Mouse (Mus musculus): ENCODE results near the gene Mnd1. TPM values are rescaled to one million over a fixed set of nuclear protein-coding genes. Genes with fewer than 3 reads are reported as not detected.

Gene Mnd1
- polyA plus RNA-seq, 1 experiment, result 0.51 TPM

GRCm38 (mm10) chr3:84076543-84077332 is 78.8 kb downstream of the Mnd1 start:
- no peak overlapping the region for H3K4me3 ChIP-seq (ENCODE audit: control insufficient read depth, insufficient read depth, low read length)
- DNase-seq, result no peak
- H3K4me1 ChIP-seq (replicated peaks; ENCODE audit: control insufficient read depth, insufficient read depth, low read length), result no peaks in the 10 kb centered on the region
- H3K36me3 ChIP-seq (ENCODE audit: control insufficient read depth, insufficient read depth, low read length), result no peaks in the 10 kb centered on the region
- WGBS, result 91% methylated on average over 13 of the region's 13 CpGs
- no peaks in the 10 kb centered on the region for H3K27me3 ChIP-seq (ENCODE audit: control insufficient read depth, insufficient read depth, low read length)
- no peak overlapping the region for H3K27ac ChIP-seq (ENCODE audit: control insufficient read depth, insufficient read depth, low read length)
- TF ChIP-seq CTCF (IDR thresholded peaks at IDR 0.05; ENCODE audit: borderline replicate concordance, control insufficient read depth, extremely low read depth, insufficient read depth, low read length, poor library complexity), result no peak
- TF ChIP-seq POLR2A (IDR thresholded peaks at IDR 0.05; ENCODE audit: control insufficient read depth, extremely low read depth, insufficient read depth, low read length, poor library complexity), result no peak

GRCm38 (mm10) chr3:84075516-84075915 is 80.1 kb downstream of the Mnd1 start:
- no peak for TF ChIP-seq CTCF (IDR thresholded peaks at IDR 0.05; ENCODE audit: borderline replicate concordance, control insufficient read depth, extremely low read depth, insufficient read depth, low read length, poor library complexity)
- no peak for TF ChIP-seq POLR2A (IDR thresholded peaks at IDR 0.05; ENCODE audit: control insufficient read depth, extremely low read depth, insufficient read depth, low read length, poor library complexity)
- 61% methylated on average over 4 of the region's 4 CpGs for WGBS
- Histone ChIP-seq H3K27me3 (ENCODE audit: control insufficient read depth, insufficient read depth, low read length) (no peaks in the 10 kb centered on the region), H3K4me3 (ENCODE audit: control insufficient read depth, insufficient read depth, low read length) (no peak overlapping the region), H3K4me1 (replicated peaks; ENCODE audit: control insufficient read depth, insufficient read depth, low read length) (no peaks in the 10 kb centered on the region), H3K27ac (ENCODE audit: control insufficient read depth, insufficient read depth, low read length) (no peak overlapping the region), H3K36me3 (ENCODE audit: control insufficient read depth, insufficient read depth, low read length) (no peaks in the 10 kb centered on the region)
- DNase-seq, result no peak

DNA sequence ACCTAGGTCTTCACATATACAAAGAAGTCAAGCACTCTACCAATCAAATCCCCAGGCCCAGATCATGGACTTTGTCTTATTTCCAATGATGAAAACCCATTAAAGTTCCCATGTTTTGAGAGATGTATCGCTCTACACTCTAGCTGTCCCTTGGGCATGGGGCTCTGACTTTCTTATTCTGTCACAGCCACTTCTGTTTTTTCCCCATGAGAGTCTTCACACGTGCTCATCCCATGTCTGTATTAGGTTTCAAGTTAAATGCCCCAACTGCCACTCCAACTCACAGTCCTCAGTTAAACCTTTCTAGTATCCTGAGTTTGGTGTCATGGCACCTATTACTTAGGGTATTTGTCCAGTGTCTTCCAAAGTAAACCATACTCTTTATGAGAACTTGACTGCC is 80.8 kb downstream of the Mnd1 start:
- WGBS, result 63% methylated on average over 2 of the region's 2 CpGs
- H3K4me3 ChIP-seq (ENCODE audit: control insufficient read depth, insufficient read depth, low read length), result no peak overlapping the region
- H3K27ac ChIP-seq (ENCODE audit: control insufficient read depth, insufficient read depth, low read length), result no peak overlapping the region
- no peaks in the 10 kb centered on the region for H3K36me3 ChIP-seq (ENCODE audit: control insufficient read depth, insufficient read depth, low read length)
- no peaks in the 10 kb centered on the region for H3K27me3 ChIP-seq (ENCODE audit: control insufficient read depth, insufficient read depth, low read length)
- TF ChIP-seq POLR2A (IDR thresholded peaks at IDR 0.05; ENCODE audit: control insufficient read depth, extremely low read depth, insufficient read depth, low read length, poor library complexity), result no peak
- TF ChIP-seq CTCF (IDR thresholded peaks at IDR 0.05; ENCODE audit: borderline replicate concordance, control insufficient read depth, extremely low read depth, insufficient read depth, low read length, poor library complexity), result no peak
- H3K4me1 ChIP-seq (replicated peaks; ENCODE audit: control insufficient read depth, insufficient read depth, low read length), result peaks cover 1% of the 10 kb centered on the region
- DNase-seq, result no peak

GRCm38 (mm10) chr3:84071641-84072040 is 83.9 kb downstream of the Mnd1 start:
- H3K36me3 ChIP-seq (ENCODE audit: control insufficient read depth, insufficient read depth, low read length), result no peaks in the 10 kb centered on the region
- DNase-seq, result no peak
- WGBS, result 10% methylated on average over 2 of the region's 2 CpGs
- H3K4me3 ChIP-seq (ENCODE audit: control insufficient read depth, insufficient read depth, low read length), result no peak overlapping the region
- TF ChIP-seq POLR2A (IDR thresholded peaks at IDR 0.05; ENCODE audit: control insufficient read depth, extremely low read depth, insufficient read depth, low read length, poor library complexity) (no peak), CTCF (IDR thresholded peaks at IDR 0.05; ENCODE audit: borderline replicate concordance, control insufficient read depth, extremely low read depth, insufficient read depth, low read length, poor library complexity) (no peak)
- peaks cover 9% of the 10 kb centered on the region for H3K4me1 ChIP-seq (replicated peaks; ENCODE audit: control insufficient read depth, insufficient read depth, low read length)
- no peaks in the 10 kb centered on the region for H3K27me3 ChIP-seq (ENCODE audit: control insufficient read depth, insufficient read depth, low read length)
- H3K27ac ChIP-seq (ENCODE audit: control insufficient read depth, insufficient read depth, low read length), result no peak overlapping the region

- H3K4me3 ChIP-seq (ENCODE audit: control insufficient read depth, insufficient read depth, low read length), result no peak overlapping the region
- no peak overlapping the region for H3K27ac ChIP-seq (ENCODE audit: control insufficient read depth, insufficient read depth, low read length)
- H3K36me3 ChIP-seq (ENCODE audit: control insufficient read depth, insufficient read depth, low read length), result no peaks in the 10 kb centered on the region
- no peaks in the 10 kb centered on the region for H3K27me3 ChIP-seq (ENCODE audit: control insufficient read depth, insufficient read depth, low read length)
- 94% methylated on average over 8 of the region's 8 CpGs for WGBS
- no peak for TF ChIP-seq CTCF (IDR thresholded peaks at IDR 0.05; ENCODE audit: borderline replicate concordance, control insufficient read depth, extremely low read depth, insufficient read depth, low read length, poor library complexity)
- no peak for TF ChIP-seq POLR2A (IDR thresholded peaks at IDR 0.05; ENCODE audit: control insufficient read depth, extremely low read depth, insufficient read depth, low read length, poor library complexity)
- DNase-seq, result no peak
- peaks cover 11% of the 10 kb centered on the region for H3K4me1 ChIP-seq (replicated peaks; ENCODE audit: control insufficient read depth, insufficient read depth, low read length)
Observed at GRCm38 (mm10) chr3:84070811-84071210, 84.8 kb downstream of the Mnd1 start.

DNA sequence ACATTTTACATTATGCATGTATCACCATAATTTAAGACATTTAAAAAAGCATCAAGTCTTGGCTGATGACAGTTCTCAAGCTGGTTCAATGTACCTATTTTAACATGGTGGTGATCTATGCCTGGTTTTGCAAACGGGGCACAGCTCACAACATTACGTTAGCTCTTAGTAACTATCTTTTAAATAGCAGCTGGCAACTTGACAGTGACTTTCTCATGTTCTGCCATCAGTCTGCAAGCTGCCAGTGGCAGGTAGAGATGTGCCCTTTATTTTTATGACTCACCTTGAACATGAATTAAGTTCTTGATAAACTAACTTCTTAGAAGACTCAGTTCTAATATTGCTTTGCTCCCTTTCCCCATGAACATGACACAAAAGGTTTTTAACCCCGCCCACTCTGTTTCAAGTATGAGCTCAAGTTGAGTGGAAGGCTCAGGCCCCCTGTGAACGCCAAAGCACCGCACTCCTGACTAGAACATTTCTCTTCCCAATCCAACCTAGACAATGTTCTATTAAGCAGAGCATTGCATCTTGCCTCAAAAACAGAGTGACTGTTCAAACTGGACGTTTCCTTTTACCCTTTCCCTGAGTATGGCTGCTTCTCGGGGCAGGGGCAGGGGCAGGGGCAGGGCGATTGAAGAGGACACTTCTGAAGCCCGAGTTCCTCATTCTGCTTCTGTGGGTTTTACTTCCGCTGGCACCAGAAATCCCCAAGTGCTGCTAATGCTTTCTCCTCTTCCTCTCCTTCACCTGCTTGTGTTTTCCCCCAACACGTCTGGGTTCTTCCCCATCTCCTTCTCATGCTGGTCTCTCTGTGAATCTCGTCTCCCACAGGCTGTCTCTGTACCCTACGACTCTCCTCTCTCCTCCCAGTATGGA is 86.5 kb downstream of the Mnd1 start:
- Histone ChIP-seq H3K4me3 (ENCODE audit: control insufficient read depth, insufficient read depth, low read length) (no peak overlapping the region), H3K27me3 (ENCODE audit: control insufficient read depth, insufficient read depth, low read length) (no peaks in the 10 kb centered on the region), H3K27ac (ENCODE audit: control insufficient read depth, insufficient read depth, low read length) (no peak overlapping the region), H3K4me1 (replicated peaks; ENCODE audit: control insufficient read depth, insufficient read depth, low read length) (peaks cover 14% of the 10 kb centered on the region), H3K36me3 (ENCODE audit: control insufficient read depth, insufficient read depth, low read length) (no peaks in the 10 kb centered on the region)
- DNase-seq, result no peak
- no peak for TF ChIP-seq POLR2A (IDR thresholded peaks at IDR 0.05; ENCODE audit: control insufficient read depth, extremely low read depth, insufficient read depth, low read length, poor library complexity)
- no peak for TF ChIP-seq CTCF (IDR thresholded peaks at IDR 0.05; ENCODE audit: borderline replicate concordance, control insufficient read depth, extremely low read depth, insufficient read depth, low read length, poor library complexity)
- 22% methylated on average over 13 of the region's 13 CpGs for WGBS
